Mouse (Mus musculus) left cerebral cortex, adult 2 months (tissue): ENCODE results near the gene Tradd. TPM values are rescaled to one million over a fixed set of nuclear protein-coding genes. Genes with fewer than 3 reads are reported as not detected.

Source experiments
- DNase-seq, 2 experiments: peaks; one replicate each; pipeline ENCODE4 v3.0.0; 2021 to 2022; ENCODE audit warnings: low spot score in 2 of 2, mixed read lengths in 1 of 2; ENCODE audit errors: extremely low spot score in 1 of 2
- H3K27ac ChIP-seq: fragments of 200-600 bp; 2 replicates; pipeline ENCODE4 v1.8.1; 2022
- H3K4me3 ChIP-seq: fragments of 200-600 bp; 2 replicates; pipeline ENCODE4 v1.8.1; 2022
- CTCF ChIP-seq: fragments of 200-600 bp; IDR thresholded peaks from 2 replicates; pipeline ENCODE4 v1.8.1; 2022; ENCODE audit warnings: antibody characterized with exemption, mild to moderate bottlenecking, moderate library complexity
- intact Hi-C: fragments of 180-260 bp; cut with DNase I; formaldehyde crosslinking; loops from one replicate; pipeline ENCODE4 v1.15.1; 2025
- long read RNA-seq, 2 experiments: library from polyadenylated mRNA; stranded (forward); transcript quantifications; one replicate each; pipeline ENCODE4 v2.0.0; 2021; ENCODE audit warnings: borderline mapping rate in 2 of 2
- total RNA-seq, 2 experiments: library from RNA; stranded (reverse); gene quantifications; 2 replicates each; pipeline ENCODE4 v1.2.3; 2021

Gene Tradd
- total RNA-seq = 1 to 10 TPM; 8.0 TPM
- long read RNA-seq, experiment 1, partial matches to known transcripts = 1 of 9 reads
- long read RNA-seq, experiment 1, other reads (novel, unspliced or antisense) = 4 of 9 reads
- long read RNA-seq, experiment 2, partial matches to known transcripts = 1 of 3 reads
- long read RNA-seq, experiment 2, other reads (novel, unspliced or antisense) = 2 of 3 reads

- intact Hi-C loops = no loop called here
- peak; percentile 7 for TF ChIP-seq CTCF
- H3K27ac ChIP-seq = 0 out of 2 replicates have a peak within 1 kb of the TSS, but pooled peaks have one; percentile 36
- peak within 1 kb of the TSS; percentile 61 for H3K4me3 ChIP-seq
- peak; percentile 41 to 53 for DNase-seq
These were observed at the start of gene Tradd, which contains the start of gene Fbxl8 for GRCm38 (mm10) chr8:105264024-105264982. Gene Tradd, minus strand, starts transcription at chr8:105264609. Gene Fbxl8, plus strand, starts transcription at chr8:105264648.

DNA sequence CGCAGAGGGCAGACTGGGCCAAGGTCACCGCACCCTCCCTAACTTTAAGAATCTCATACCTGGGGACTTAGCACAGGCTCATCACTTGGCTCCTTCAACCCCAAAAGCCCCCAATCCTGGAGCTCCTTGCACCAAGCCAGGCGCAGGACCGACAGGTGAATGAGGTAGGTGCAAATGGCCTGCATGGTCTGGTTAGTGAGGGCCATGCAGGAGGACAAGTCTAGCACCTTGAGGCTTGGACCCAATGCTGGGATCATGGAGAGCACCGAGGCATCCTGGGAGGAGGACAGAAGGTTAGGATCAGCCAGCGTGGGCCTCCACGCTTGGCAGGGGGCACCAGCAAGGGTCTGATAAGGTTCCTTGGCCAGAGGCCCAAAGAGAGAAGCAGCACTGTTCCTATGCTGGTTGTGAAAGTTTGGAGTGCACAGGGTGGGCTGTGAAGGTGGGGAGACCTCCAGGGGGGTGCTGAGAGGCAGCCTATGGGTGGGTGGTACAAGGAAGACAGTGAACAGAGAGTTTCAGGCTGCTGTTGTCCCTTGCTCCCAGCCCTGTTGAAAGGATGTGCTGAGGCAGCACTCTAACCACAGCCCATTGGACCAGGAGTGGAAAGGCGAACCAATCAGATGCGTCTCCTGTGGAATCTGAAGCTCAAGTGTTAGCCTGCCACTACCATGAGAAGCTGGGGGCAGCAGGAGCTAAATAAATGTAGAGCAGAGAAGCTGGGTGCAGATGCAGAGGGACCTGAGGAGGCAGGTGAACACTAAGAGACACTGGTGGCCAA lies 49.4 kb upstream of the Tradd start:
- DNase-seq = no peak
- intact Hi-C loops = no loop called here
- no peak overlapping the region for H3K4me3 ChIP-seq
- TF ChIP-seq CTCF = no peak
- no peak overlapping the region for H3K27ac ChIP-seq

GRCm38 (mm10) chr8:105312891-105313481 lies 48.6 kb upstream of the Tradd start:
- Histone ChIP-seq H3K27ac (no peak overlapping the region), H3K4me3 (no peak overlapping the region)
- DNase-seq = no peak
- no peak for TF ChIP-seq CTCF
- intact Hi-C loops = no loop called here

- intact Hi-C loops = no loop called here
- no peak for TF ChIP-seq CTCF
- H3K27ac ChIP-seq = no peak overlapping the region
- H3K4me3 ChIP-seq = no peak overlapping the region
- DNase-seq = no peak
These were observed 47.3 kb upstream of the Tradd start for GRCm38 (mm10) chr8:105311718-105312117.

- intact Hi-C loops = no loop called here
- TF ChIP-seq CTCF = no peak
- no peak overlapping the region for H3K27ac ChIP-seq
- DNase-seq = no peak
- H3K4me3 ChIP-seq = no peak overlapping the region
These were observed 45.7 kb upstream of the Tradd start for GRCm38 (mm10) chr8:105310118-105310517.

GRCm38 (mm10) chr8:105309142-105309847 lies 44.9 kb upstream of the Tradd start:
- intact Hi-C loops = no loop called here
- no peak for DNase-seq
- Histone ChIP-seq H3K4me3 (no peak overlapping the region), H3K27ac (no peak overlapping the region)
- no peak for TF ChIP-seq CTCF

GRCm38 (mm10) chr8:105308428-105308827 lies 44.0 kb upstream of the Tradd start:
- H3K27ac ChIP-seq = no peak overlapping the region
- intact Hi-C loops = no loop called here
- no peak overlapping the region for H3K4me3 ChIP-seq

GRCm38 (mm10) chr8:105307670-105308069 lies 43.3 kb upstream of the Tradd start:
- H3K4me3 ChIP-seq = no peak overlapping the region
- DNase-seq = no peak
- intact Hi-C loops = no loop called here
- H3K27ac ChIP-seq = no peak overlapping the region
- no peak for TF ChIP-seq CTCF

More at GRCm38 (mm10) chr8:105308428-105308827, 44.0 kb upstream of the Tradd start:
- TF ChIP-seq CTCF = no peak
- no peak for DNase-seq

DNA sequence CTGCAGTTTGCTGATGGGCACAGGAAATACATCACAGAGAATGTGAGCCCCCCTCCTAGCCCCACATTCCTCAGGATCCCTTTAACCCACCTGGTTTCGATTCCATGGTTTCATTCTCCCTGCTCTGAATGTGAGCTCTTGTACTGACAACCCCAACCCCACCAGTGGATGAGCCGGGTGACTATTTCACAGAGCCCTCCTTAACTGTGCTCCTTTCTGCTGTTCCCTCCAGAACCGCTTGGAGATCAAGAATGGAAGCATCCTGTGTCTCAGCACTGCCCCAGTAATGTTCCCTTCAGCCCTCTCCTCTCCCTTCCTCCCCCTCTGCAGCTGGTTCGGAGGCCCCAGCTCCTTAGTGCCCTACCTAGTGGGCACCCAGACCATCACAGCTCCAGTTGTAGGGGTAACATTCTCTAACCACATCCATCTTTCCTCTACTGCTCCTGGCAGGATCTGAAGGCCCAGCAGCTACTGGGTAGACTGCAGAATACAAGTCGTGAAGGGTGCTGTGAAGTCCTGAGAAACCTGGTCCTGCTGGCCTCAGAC lies 41.8 kb upstream of the Tradd start:
- peak overlapping the region; percentile 35 for H3K4me3 ChIP-seq
- peak overlapping the region; percentile 73 for H3K27ac ChIP-seq
- TF ChIP-seq CTCF = peak; percentile 33
- intact Hi-C loops = no loop called here
- no peak for DNase-seq

GRCm38 (mm10) chr8:105305211-105306145 lies 41.1 kb upstream of the Tradd start, which contains the start of gene Elmo3:
Gene Elmo3, plus strand, starts transcription at chr8:105305601.
- TF ChIP-seq CTCF = no peak
- peak within 1 kb of the TSS; percentile 35 for H3K4me3 ChIP-seq
- peak within 1 kb of the TSS; percentile 73 for H3K27ac ChIP-seq
- peak; percentile 55 to 61 for DNase-seq
- intact Hi-C loops = no loop called here
